Mouse (Mus musculus): Measurements from ENCODE around the gene Atoh7. TPM values are rescaled to one million over a fixed set of nuclear protein-coding genes. Genes with fewer than 3 reads are reported as not detected.

The Atoh7 gene
- polyA plus RNA-seq, 1 experiment from 2014 or later: 1.3 TPM

GRCm38 (mm10) chr10:63060406-63060805 lies 39.0 kb upstream of the Atoh7 start:
- WGBS: 75% methylated on average over 11 of the region's 11 CpGs
- Histone ChIP-seq H3K27me3 (ENCODE audit: control insufficient read depth, insufficient read depth, low read length) (no peaks in the 10 kb centered on the region), H3K36me3 (replicated peaks; ENCODE audit: control insufficient read depth, insufficient read depth, low read depth, low read length) (no peaks in the 10 kb centered on the region), H3K27ac (replicated peaks; ENCODE audit: low read depth, low read length) (no peak overlapping the region), H3K4me1 (ENCODE audit: control insufficient read depth, insufficient read depth, low read length) (no peaks in the 10 kb centered on the region), H3K9ac (replicated peaks; ENCODE audit: low read length) (no peak overlapping the region), H3K4me3 (ENCODE audit: low read depth, low read length) (no peak overlapping the region), H3K4me2 (ENCODE audit: low read depth, low read length) (no peak overlapping the region), H3K9me3 (replicated peaks; ENCODE audit: control insufficient read depth, low read length) (no peaks in the 10 kb centered on the region)
- ATAC-seq (replicated peaks; ENCODE audit: insufficient number of reproducible peaks, low FRiP score, low TSS enrichment, low read depth): no peak
- no peak for DNase-seq (ENCODE audit: low spot score)

GRCm38 (mm10) chr10:63061266-63061665 lies 38.2 kb upstream of the Atoh7 start:
- H3K27ac ChIP-seq (replicated peaks; ENCODE audit: low read depth, low read length): no peak overlapping the region
- H3K9me3 ChIP-seq (replicated peaks; ENCODE audit: control insufficient read depth, low read length): no peaks in the 10 kb centered on the region
- no peak for DNase-seq (ENCODE audit: low spot score)
- H3K9ac ChIP-seq (replicated peaks; ENCODE audit: low read length): no peak overlapping the region
- no peaks in the 10 kb centered on the region for H3K36me3 ChIP-seq (replicated peaks; ENCODE audit: control insufficient read depth, insufficient read depth, low read depth, low read length)
- no peak overlapping the region for H3K4me3 ChIP-seq (ENCODE audit: low read depth, low read length)
- H3K27me3 ChIP-seq (ENCODE audit: control insufficient read depth, insufficient read depth, low read length): no peaks in the 10 kb centered on the region
- H3K4me2 ChIP-seq (ENCODE audit: low read depth, low read length): no peak overlapping the region
- ATAC-seq (replicated peaks; ENCODE audit: insufficient number of reproducible peaks, low FRiP score, low TSS enrichment, low read depth): no peak
- WGBS: 70% methylated on average over 12 of the region's 12 CpGs
- H3K4me1 ChIP-seq (ENCODE audit: control insufficient read depth, insufficient read depth, low read length): no peaks in the 10 kb centered on the region

- H3K9ac ChIP-seq (replicated peaks; ENCODE audit: low read length): no peak overlapping the region
- no peaks in the 10 kb centered on the region for H3K4me1 ChIP-seq (ENCODE audit: control insufficient read depth, insufficient read depth, low read length)
- no peaks in the 10 kb centered on the region for H3K9me3 ChIP-seq (replicated peaks; ENCODE audit: control insufficient read depth, low read length)
- H3K27me3 ChIP-seq (ENCODE audit: control insufficient read depth, insufficient read depth, low read length): no peaks in the 10 kb centered on the region
- ATAC-seq (replicated peaks; ENCODE audit: insufficient number of reproducible peaks, low FRiP score, low TSS enrichment, low read depth) (no peak), DNase-seq (ENCODE audit: low spot score) (no peak)
- no peak overlapping the region for H3K4me2 ChIP-seq (ENCODE audit: low read depth, low read length)
- 93% methylated on average over 5 of the region's 5 CpGs for WGBS
- H3K4me3 ChIP-seq (ENCODE audit: low read depth, low read length): no peak overlapping the region
- H3K27ac ChIP-seq (replicated peaks; ENCODE audit: low read depth, low read length): no peak overlapping the region
- no peaks in the 10 kb centered on the region for H3K36me3 ChIP-seq (replicated peaks; ENCODE audit: control insufficient read depth, insufficient read depth, low read depth, low read length)
These were observed 36.8 kb upstream of the Atoh7 start for GRCm38 (mm10) chr10:63062696-63063095.

GRCm38 (mm10) chr10:63063365-63063764 lies 36.1 kb upstream of the Atoh7 start:
- Histone ChIP-seq H3K36me3 (replicated peaks; ENCODE audit: control insufficient read depth, insufficient read depth, low read depth, low read length) (no peaks in the 10 kb centered on the region), H3K4me3 (ENCODE audit: low read depth, low read length) (no peak overlapping the region), H3K9me3 (replicated peaks; ENCODE audit: control insufficient read depth, low read length) (no peaks in the 10 kb centered on the region), H3K9ac (replicated peaks; ENCODE audit: low read length) (no peak overlapping the region), H3K27me3 (ENCODE audit: control insufficient read depth, insufficient read depth, low read length) (no peaks in the 10 kb centered on the region), H3K27ac (replicated peaks; ENCODE audit: low read depth, low read length) (no peak overlapping the region), H3K4me2 (ENCODE audit: low read depth, low read length) (no peak overlapping the region), H3K4me1 (ENCODE audit: control insufficient read depth, insufficient read depth, low read length) (no peaks in the 10 kb centered on the region)
- DNase-seq (ENCODE audit: low spot score): no peak
- WGBS: 76% methylated on average over 7 of the region's 7 CpGs
- no peak for ATAC-seq (replicated peaks; ENCODE audit: insufficient number of reproducible peaks, low FRiP score, low TSS enrichment, low read depth)

GRCm38 (mm10) chr10:63064516-63064915 lies 34.9 kb upstream of the Atoh7 start:
- DNase-seq (ENCODE audit: low spot score): no peak
- Histone ChIP-seq H3K9ac (replicated peaks; ENCODE audit: low read length) (no peak overlapping the region), H3K27ac (replicated peaks; ENCODE audit: low read depth, low read length) (no peak overlapping the region), H3K4me1 (ENCODE audit: control insufficient read depth, insufficient read depth, low read length) (no peaks in the 10 kb centered on the region), H3K27me3 (ENCODE audit: control insufficient read depth, insufficient read depth, low read length) (no peaks in the 10 kb centered on the region), H3K9me3 (replicated peaks; ENCODE audit: control insufficient read depth, low read length) (no peaks in the 10 kb centered on the region), H3K4me2 (ENCODE audit: low read depth, low read length) (no peak overlapping the region), H3K4me3 (ENCODE audit: low read depth, low read length) (no peak overlapping the region), H3K36me3 (replicated peaks; ENCODE audit: control insufficient read depth, insufficient read depth, low read depth, low read length) (no peaks in the 10 kb centered on the region)
- ATAC-seq (replicated peaks; ENCODE audit: insufficient number of reproducible peaks, low FRiP score, low TSS enrichment, low read depth): no peak
- 83% methylated on average over 9 of the region's 9 CpGs for WGBS

GRCm38 (mm10) chr10:63065561-63065960 lies 33.9 kb upstream of the Atoh7 start:
- Histone ChIP-seq H3K9me3 (replicated peaks; ENCODE audit: control insufficient read depth, low read length) (no peaks in the 10 kb centered on the region), H3K4me1 (ENCODE audit: control insufficient read depth, insufficient read depth, low read length) (no peaks in the 10 kb centered on the region), H3K4me3 (ENCODE audit: low read depth, low read length) (no peak overlapping the region), H3K4me2 (ENCODE audit: low read depth, low read length) (no peak overlapping the region), H3K9ac (replicated peaks; ENCODE audit: low read length) (no peak overlapping the region), H3K36me3 (replicated peaks; ENCODE audit: control insufficient read depth, insufficient read depth, low read depth, low read length) (no peaks in the 10 kb centered on the region), H3K27ac (replicated peaks; ENCODE audit: low read depth, low read length) (no peak overlapping the region), H3K27me3 (ENCODE audit: control insufficient read depth, insufficient read depth, low read length) (no peaks in the 10 kb centered on the region)
- 55% methylated on average over 8 of the region's 8 CpGs for WGBS
- no peak for DNase-seq (ENCODE audit: low spot score)
- ATAC-seq (replicated peaks; ENCODE audit: insufficient number of reproducible peaks, low FRiP score, low TSS enrichment, low read depth): no peak

- no peaks in the 10 kb centered on the region for H3K27me3 ChIP-seq (ENCODE audit: control insufficient read depth, insufficient read depth, low read length)
- H3K9ac ChIP-seq (replicated peaks; ENCODE audit: low read length): no peak overlapping the region
- no peak overlapping the region for H3K4me2 ChIP-seq (ENCODE audit: low read depth, low read length)
- H3K9me3 ChIP-seq (replicated peaks; ENCODE audit: control insufficient read depth, low read length): no peaks in the 10 kb centered on the region
- H3K36me3 ChIP-seq (replicated peaks; ENCODE audit: control insufficient read depth, insufficient read depth, low read depth, low read length): no peaks in the 10 kb centered on the region
- ATAC-seq (replicated peaks; ENCODE audit: insufficient number of reproducible peaks, low FRiP score, low TSS enrichment, low read depth): peak; percentile 53; the same call in 1 of the 2 replicates
- DNase-seq (ENCODE audit: low spot score): peak; percentile 82
- no peak overlapping the region for H3K4me3 ChIP-seq (ENCODE audit: low read depth, low read length)
- no peak overlapping the region for H3K27ac ChIP-seq (replicated peaks; ENCODE audit: low read depth, low read length)
- 12% methylated on average over 5 of the region's 5 CpGs for WGBS
- H3K4me1 ChIP-seq (ENCODE audit: control insufficient read depth, insufficient read depth, low read length): no peaks in the 10 kb centered on the region
These were observed 33.5 kb upstream of the Atoh7 start for GRCm38 (mm10) chr10:63065988-63066387.

GRCm38 (mm10) chr10:63086304-63086703 lies 13.1 kb upstream of the Atoh7 start:
- Histone ChIP-seq H3K4me1 (ENCODE audit: control insufficient read depth, insufficient read depth, low read length) (0 out of 2 replicates have a peak, but pooled peaks cover 2% of the 10 kb centered on the region), H3K9ac (replicated peaks; ENCODE audit: low read length) (no peak overlapping the region), H3K36me3 (replicated peaks; ENCODE audit: control insufficient read depth, insufficient read depth, low read depth, low read length) (no peaks in the 10 kb centered on the region), H3K4me3 (ENCODE audit: low read depth, low read length) (no peak overlapping the region), H3K4me2 (ENCODE audit: low read depth, low read length) (no peak overlapping the region), H3K27ac (replicated peaks; ENCODE audit: low read depth, low read length) (no peak overlapping the region), H3K9me3 (replicated peaks; ENCODE audit: control insufficient read depth, low read length) (no peaks in the 10 kb centered on the region), H3K27me3 (ENCODE audit: control insufficient read depth, insufficient read depth, low read length) (peaks cover 2% of the 10 kb centered on the region; the same call in 1 of the 2 replicates)
- no peak for ATAC-seq (replicated peaks; ENCODE audit: insufficient number of reproducible peaks, low FRiP score, low TSS enrichment, low read depth)
- no peak for DNase-seq (ENCODE audit: low spot score)
- WGBS: 86% methylated on average over 10 of the region's 10 CpGs
